Mouse (Mus musculus) lung, adult 2 months (tissue): ENCODE measurements around the gene Etfdh.

ENCODE experiments used
- CTCF ChIP-seq: fragments of 200-500 bp; IDR thresholded peaks from 2 replicates; pipeline ENCODE4 v1.5.1; 2011; ENCODE audit warnings: mild to moderate bottlenecking, low read length, control low read depth; ENCODE audit not compliant: insufficient read depth
- POLR2A ChIP-seq: fragments of 200-500 bp; IDR thresholded peaks from 2 replicates; pipeline ENCODE4 v1.6.1; 2011; ENCODE audit warnings: low read depth, mild to moderate bottlenecking, control low read depth, low read length, borderline replicate concordance; ENCODE audit errors: extremely low read depth

DNA sequence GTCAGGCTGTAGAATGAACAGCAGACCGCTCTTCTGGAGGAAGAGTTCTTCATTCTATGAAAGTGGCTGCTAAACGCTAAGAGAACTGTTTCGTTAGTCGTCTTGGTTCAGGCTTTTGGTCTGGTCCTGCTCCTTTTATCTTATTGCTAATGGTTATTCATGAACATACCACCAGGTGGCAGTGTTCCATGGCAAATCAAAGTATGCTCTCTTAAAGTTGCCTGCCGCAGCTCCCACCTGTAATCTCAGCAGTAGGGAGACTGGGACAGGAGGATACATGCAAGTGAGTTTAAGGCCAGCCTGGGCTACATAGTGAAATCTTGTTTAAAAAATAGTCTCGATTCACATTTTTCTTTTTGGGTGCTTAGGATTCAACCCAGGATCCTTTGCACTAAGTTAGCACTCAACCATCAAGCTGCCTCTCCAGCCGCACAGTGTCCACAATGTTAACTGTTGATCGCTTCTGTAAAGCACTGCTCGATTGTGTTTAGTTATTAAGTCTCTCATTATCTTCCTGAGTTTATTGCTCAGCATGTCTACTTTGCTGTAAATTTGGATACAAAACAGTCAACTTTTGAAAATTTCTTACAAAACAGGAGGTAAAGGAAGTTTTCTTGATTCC, 35.6 kb upstream of the Etfdh start:
- TF ChIP-seq CTCF, result peak; percentile 25; the same call in 1 of the 2 replicates
- TF ChIP-seq POLR2A, result no peak
